Mouse (Mus musculus) midbrain, postnatal 0 days (tissue): ENCODE results near the gene Prr36. TPM values are rescaled to one million over a fixed set of nuclear protein-coding genes. Genes with fewer than 3 reads are reported as not detected.

Source experiments
- ATAC-seq: fragments of 200-750 bp; cut with Nextera tagmentation; 2 replicates; pipeline ENCODE4 v1.8.0; 2017; ENCODE audit warnings: moderate number of reproducible peaks, mild to moderate bottlenecking, moderate TSS enrichment, moderate library complexity; ENCODE audit not compliant: low FRiP score
- DNase-seq: peaks from one replicate; pipeline ENCODE4 v3.0.0-alpha.2; 2015; ENCODE audit warnings: low spot score
- H3K27ac ChIP-seq: fragments of 300-500 bp; sonication (generic); 2 replicates; pipeline ENCODE4 v1.5.1; 2014; ENCODE audit warnings: low read depth, mild to moderate bottlenecking, low read length, mixed read lengths
- H3K27me3 ChIP-seq: fragments of 300-500 bp; sonication (generic); 2 replicates; pipeline ENCODE4 v1.6.1; 2014; ENCODE audit warnings: low read length, control low read depth, mixed read lengths; ENCODE audit not compliant: insufficient read depth
- H3K36me3 ChIP-seq: fragments of 300-500 bp; sonication (generic); 2 replicates; pipeline ENCODE4 v1.6.1; 2014; ENCODE audit warnings: low read length, control low read depth, mixed read lengths; ENCODE audit not compliant: insufficient read depth
- H3K4me1 ChIP-seq: fragments of 300-500 bp; sonication (generic); 2 replicates; pipeline ENCODE4 v1.6.1; 2014; ENCODE audit warnings: mild to moderate bottlenecking, control low read depth, antibody characterized with exemption, low read length, mixed read lengths; ENCODE audit not compliant: insufficient read depth
- H3K4me2 ChIP-seq: fragments of 300-500 bp; sonication (generic); 2 replicates; pipeline ENCODE4 v1.6.1; 2014; ENCODE audit warnings: low read depth, mild to moderate bottlenecking, low read length, mixed read lengths; ENCODE audit not compliant: poor library complexity, severe bottlenecking
- H3K4me3 ChIP-seq: fragments of 300-500 bp; sonication (generic); 2 replicates; pipeline ENCODE4 v1.5.1; 2014; ENCODE audit warnings: low read depth, mild to moderate bottlenecking, low read length, moderate library complexity
- H3K9ac ChIP-seq: fragments of 300-500 bp; sonication (generic); replicated peaks from 2 replicates; pipeline ENCODE4 v1.6.1; 2014; ENCODE audit warnings: mild to moderate bottlenecking, low read length, moderate library complexity, mixed read lengths; ENCODE audit not compliant: poor library complexity, severe bottlenecking
- H3K9me3 ChIP-seq: fragments of 300-500 bp; sonication (generic); 2 replicates; pipeline ENCODE4 v1.6.1; 2016; ENCODE audit warnings: low read length, control low read depth
- CTCF ChIP-seq: IDR thresholded peaks from 2 replicates; pipeline ENCODE4 v1.5.1; 2016; ENCODE audit warnings: antibody characterized with exemption, mild to moderate bottlenecking
- WGBS: fragments of 180-500 bp; shearing (Covaris S2); extraction: QIAGEN DNeasy Blood & Tissue Kit; methylation state at CpG from one replicate; pipeline ENCODE4 v1.1.7; 2014; 5-methylcytosine and 5-hydroxymethylcytosine counted together
- polyA plus RNA-seq: library from polyadenylated mRNA; unstranded; fragments of >200 nt; fragmentation: Nextera tagmentation; extraction: Ambion mirVana; gene quantifications from 2 replicates; pipeline ENCODE4 v1.2.1, GENCODE M21; 2015
- total RNA-seq: library from RNA; depleted of rRNA; stranded (reverse); fragments of >200 nt; gene quantifications from 2 replicates; pipeline ENCODE4 v1.2.3, GENCODE M21; 2014

Gene Prr36
- total and polyA plus RNA-seq, 2 experiments from 2014 or later, result 17.9 to 33.1 TPM

GRCm38 (mm10) chr8:4222059-4222458, 4.8 kb upstream of the Prr36 start:
- DNase-seq (no peak), ATAC-seq (no peak)
- Histone ChIP-seq H3K9ac (no peak overlapping the region), H3K9me3 (no peaks in the 10 kb centered on the region), H3K27ac (no peak overlapping the region), H3K4me1 (no peaks in the 10 kb centered on the region), H3K36me3 (no peaks in the 10 kb centered on the region), H3K4me2 (no peak overlapping the region), H3K4me3 (no peak overlapping the region), H3K27me3 (peaks cover 7% of the 10 kb centered on the region)
- TF ChIP-seq CTCF, result no peak

DNA sequence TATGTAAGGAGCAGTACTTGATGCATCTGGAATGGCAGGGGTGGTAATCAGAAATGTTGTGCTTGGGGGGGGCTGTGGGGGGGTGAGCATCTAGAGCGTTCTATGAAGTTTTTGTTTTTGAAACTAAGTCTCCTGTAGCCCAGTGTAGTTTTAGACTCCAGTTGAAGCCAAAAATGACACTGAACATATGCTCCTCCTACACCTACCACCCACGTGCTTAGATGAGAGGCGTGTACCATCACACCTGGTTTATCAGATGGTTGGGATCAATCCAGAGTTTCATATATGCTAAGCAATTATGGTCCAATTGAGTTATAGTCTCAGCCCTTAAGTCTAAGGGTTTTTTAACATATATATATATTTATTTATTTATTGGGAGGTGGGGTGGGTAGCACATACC, 2.4 kb upstream of the Prr36 start:
- WGBS, result 99% methylated on average over 3 of the region's 3 CpGs

GRCm38 (mm10) chr8:4216296-4216695, 963 bp downstream of the Prr36 start:
- ATAC-seq (peak; percentile 11; the same call in 1 of the 2 replicates), DNase-seq (no peak)
- Histone ChIP-seq H3K27ac (peak overlapping the region; percentile 98), H3K9me3 (no peaks in the 10 kb centered on the region), H3K27me3 (no peaks in the 10 kb centered on the region), H3K4me2 (peak overlapping the region; percentile 97), H3K9ac (peak overlapping the region; percentile 91), H3K4me1 (peaks cover 16% of the 10 kb centered on the region; the same call in 1 of the 2 replicates), H3K4me3 (peak overlapping the region; percentile 70), H3K36me3 (no peaks in the 10 kb centered on the region)
- 3% methylated on average over 18 of the region's 18 CpGs for WGBS
- no peak for TF ChIP-seq CTCF

More for the DNA sequence above, 2.4 kb upstream of the Prr36 start:
- no peaks in the 10 kb centered on the region for H3K36me3 ChIP-seq
- H3K4me2 ChIP-seq, result no peak overlapping the region
- H3K9ac ChIP-seq, result no peak overlapping the region
- ATAC-seq, result no peak
- H3K9me3 ChIP-seq, result no peaks in the 10 kb centered on the region
- no peaks in the 10 kb centered on the region for H3K27me3 ChIP-seq
- no peak overlapping the region for H3K4me3 ChIP-seq
- no peak for TF ChIP-seq CTCF
- no peak for DNase-seq
- H3K27ac ChIP-seq, result no peak overlapping the region
- peaks cover 10% of the 10 kb centered on the region; the same call in 1 of the 2 replicates for H3K4me1 ChIP-seq

- H3K36me3 ChIP-seq, result peaks cover 7% of the 10 kb centered on the region; the same call in 1 of the 2 replicates
- H3K4me2 ChIP-seq, result peak overlapping the region; percentile 97
- no peak for TF ChIP-seq CTCF
- H3K9me3 ChIP-seq, result no peaks in the 10 kb centered on the region
- WGBS, result 18% methylated on average over 32 of the region's 33 CpGs
- H3K27me3 ChIP-seq, result no peaks in the 10 kb centered on the region
- DNase-seq (no peak), ATAC-seq (no peak)
- peaks cover 16% of the 10 kb centered on the region; the same call in 1 of the 2 replicates for H3K4me1 ChIP-seq
- H3K9ac ChIP-seq, result peak overlapping the region; percentile 64
- peak overlapping the region; percentile 47 for H3K4me3 ChIP-seq
- H3K27ac ChIP-seq, result peak overlapping the region; percentile 63
Observed at GRCm38 (mm10) chr8:4214006-4214980, 3.0 kb downstream of the Prr36 start.

GRCm38 (mm10) chr8:4213210-4214005, 3.9 kb downstream of the Prr36 start:
- Histone ChIP-seq H3K4me3 (peak overlapping the region; percentile 47), H3K4me1 (peaks cover 16% of the 10 kb centered on the region; the same call in 1 of the 2 replicates), H3K9ac (peak overlapping the region; percentile 64), H3K27me3 (no peaks in the 10 kb centered on the region), H3K27ac (peak overlapping the region; percentile 63), H3K36me3 (peaks cover 7% of the 10 kb centered on the region; the same call in 1 of the 2 replicates), H3K4me2 (peak overlapping the region; percentile 97), H3K9me3 (no peaks in the 10 kb centered on the region)
- 8% methylated on average over 18 of the region's 18 CpGs for WGBS
- DNase-seq, result no peak
- no peak for TF ChIP-seq CTCF
- ATAC-seq, result no peak
